Mouse (Mus musculus): ENCODE measurements around the gene She.

The She gene

GRCm38 (mm10) chr3:89887582-89888230, 56.5 kb downstream of the She start:
- DNase-seq (ENCODE audit: low spot score) = no peak

- DNase-seq (ENCODE audit: low spot score) = no peak
Observed at GRCm38 (mm10) chr3:89889841-89890430, 58.8 kb downstream of the She start.

DNA sequence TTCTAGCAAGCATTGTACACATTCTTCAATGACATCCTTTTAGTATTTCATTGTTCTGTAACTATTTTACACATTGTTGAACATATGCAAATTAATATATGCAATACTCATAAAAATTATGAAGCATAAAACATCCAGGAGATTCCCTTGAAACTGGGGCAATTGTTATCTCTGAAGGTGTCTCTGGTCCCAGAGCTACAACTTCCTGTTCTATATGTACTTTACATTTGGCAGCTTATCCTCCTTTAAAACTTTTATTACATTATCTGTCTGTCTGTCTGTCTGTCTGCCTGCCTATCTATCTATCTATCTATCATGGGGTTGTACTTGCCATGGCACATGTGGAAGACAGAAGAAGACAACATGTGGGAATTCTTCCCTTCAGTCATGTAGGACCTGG, 60.5 kb downstream of the She start:
- DNase-seq (ENCODE audit: low spot score) = no peak

GRCm38 (mm10) chr3:89892517-89893106, 61.4 kb downstream of the She start:
- no peak for DNase-seq (ENCODE audit: low spot score)

- peak; percentile 69 for DNase-seq (ENCODE audit: low spot score)
Observed at GRCm38 (mm10) chr3:89896571-89896970, 65.4 kb downstream of the She start.

- DNase-seq (ENCODE audit: low spot score) = no peak
Observed at GRCm38 (mm10) chr3:89897204-89897796, 66.1 kb downstream of the She start.

DNA sequence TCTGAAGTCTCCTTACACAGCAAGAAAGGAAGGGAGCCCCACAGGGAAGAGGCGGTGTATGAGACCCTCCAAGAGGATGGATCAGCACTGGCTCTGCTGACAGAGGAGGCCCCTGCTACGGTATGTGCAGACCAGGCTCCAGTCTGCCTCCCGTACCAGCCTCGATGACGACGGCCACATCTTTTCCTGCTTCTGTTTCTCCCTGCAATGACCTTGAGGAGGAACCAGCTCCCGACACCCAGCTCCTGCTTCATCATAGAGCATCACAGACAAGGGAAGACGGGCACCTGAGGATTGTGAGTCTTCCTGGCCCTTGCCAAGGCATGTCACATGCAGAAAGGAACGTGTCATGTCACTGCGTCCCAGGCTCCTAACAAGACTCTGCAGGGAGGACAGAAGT, 66.8 kb downstream of the She start:
- DNase-seq (ENCODE audit: low spot score) = no peak

DNA sequence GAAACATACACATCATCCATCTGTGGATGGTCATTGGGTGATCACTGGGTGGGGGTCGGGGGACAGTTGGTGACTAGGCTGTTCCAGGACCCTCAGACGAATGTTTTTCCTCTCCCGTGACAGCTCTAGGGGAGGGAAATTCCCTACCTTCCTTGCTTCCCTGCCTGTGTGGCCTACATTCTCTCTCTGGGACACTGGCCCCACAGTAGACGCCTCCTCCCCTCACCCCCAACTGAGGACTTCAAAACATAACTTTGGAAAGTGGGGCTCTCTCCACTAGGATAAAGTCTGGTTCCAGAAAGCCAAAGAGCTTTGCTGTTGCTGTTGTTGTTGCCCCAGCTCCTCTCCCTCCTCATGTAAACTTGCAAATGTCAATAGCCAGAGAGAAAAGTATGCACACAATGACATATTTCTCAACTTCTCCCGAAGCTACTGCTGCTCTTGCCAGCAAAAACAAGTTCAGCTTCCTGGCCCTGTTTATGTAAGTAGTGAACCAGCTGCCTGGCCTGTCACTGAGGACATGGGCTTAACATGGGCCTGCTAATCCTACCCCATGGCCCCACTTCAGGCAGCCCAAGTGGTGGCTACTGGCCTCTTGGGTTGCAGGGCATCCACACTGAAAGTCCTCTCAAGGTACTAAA, 67.8 kb downstream of the She start:
- DNase-seq (ENCODE audit: low spot score) = no peak

DNA sequence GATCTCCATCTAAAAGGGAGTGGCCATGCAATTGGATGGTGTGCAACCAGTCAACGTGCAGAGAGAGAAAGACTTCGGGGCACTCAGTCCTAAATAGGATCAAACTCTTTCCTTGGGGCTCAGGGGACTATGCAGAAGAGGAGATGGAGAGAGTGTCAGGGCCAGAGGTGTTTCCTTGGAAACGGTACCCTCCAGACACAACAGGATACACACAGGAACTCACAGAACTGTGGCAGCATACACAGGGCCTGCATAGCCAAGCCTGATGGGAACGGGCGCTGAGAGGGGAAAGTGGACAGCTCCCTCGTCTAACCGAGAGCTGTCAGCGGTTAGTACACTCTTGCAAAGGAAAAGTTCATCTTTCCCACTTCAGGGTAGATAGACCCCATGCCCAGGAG, 68.3 kb downstream of the She start:
- DNase-seq (ENCODE audit: low spot score) = no peak

DNA sequence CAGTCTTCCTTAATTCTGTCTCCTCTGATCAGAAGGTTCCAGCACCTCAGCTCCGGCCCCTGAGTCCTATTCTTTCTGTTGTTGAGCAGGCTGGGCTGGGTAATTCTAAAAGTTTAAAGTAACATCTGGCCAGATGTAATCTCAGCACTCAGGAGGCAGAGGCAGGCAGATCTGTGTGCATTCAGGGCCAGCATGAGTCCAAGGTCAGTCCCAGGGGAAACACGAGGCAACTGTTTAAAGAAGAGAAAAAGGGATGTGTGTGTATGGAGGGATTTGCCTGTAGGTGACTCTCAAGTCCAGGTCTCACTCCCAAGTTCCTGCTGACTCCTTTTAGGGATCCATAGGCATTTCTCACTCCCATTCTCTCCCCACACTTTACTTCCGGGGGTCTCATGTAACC, 76.7 kb downstream of the She start:
- DNase-seq (ENCODE audit: low spot score) = no peak

Measured in ovary, adult 18-20 months (tissue).